Mouse (Mus musculus) spleen, adult 2 months (tissue): Measurements from ENCODE around the gene Ipo4.

Experiments used
- CTCF ChIP-seq: fragments of 200-500 bp; IDR thresholded peaks from 2 replicates; pipeline ENCODE4 v1.5.1; 2011; ENCODE audit warnings: mild to moderate bottlenecking, inconsistent platforms; ENCODE audit not compliant: insufficient read depth, insufficient read length, insufficient replicate concordance; ENCODE audit errors: extremely low read depth
- POLR2A ChIP-seq: fragments of 200-500 bp; IDR thresholded peaks from 2 replicates; pipeline ENCODE4 v1.6.1; 2011; ENCODE audit warnings: low read depth, low read length, inconsistent platforms

GRCm38 (mm10) chr14:55608339-55608738 is 27.4 kb downstream of the Ipo4 start:
- TF ChIP-seq POLR2A: no peak
- TF ChIP-seq CTCF: no peak
